Mouse (Mus musculus) adrenal gland, postnatal 36 days (tissue): Measurements from ENCODE around the gene Mapk12. TPM values are rescaled to one million over a fixed set of nuclear protein-coding genes. Genes with fewer than 3 reads are reported as not detected.
A peak's percentile ranks its signal among the peaks of the same experiment; 100 is the strongest.

Experiments used
- DNase-seq, 2 experiments: peaks; one replicate each; pipeline ENCODE4 v3.0.0; 2021; ENCODE audit warnings: mixed read lengths in 1 of 2
- microRNA-seq: library from miRNA; unstranded; fragments of <30 nt; microRNA quantifications from one replicate; pipeline ENCODE4 v1.2.0, GENCODE M21; 2021
- total RNA-seq, 2 experiments: library from RNA; stranded (reverse); gene quantifications; 2 replicates each; pipeline ENCODE4 v1.2.3; 2021

Mapk12 gene
- total RNA-seq, 2 experiments from 2014 or later, result 8.8 to 10.6 TPM

DNA sequence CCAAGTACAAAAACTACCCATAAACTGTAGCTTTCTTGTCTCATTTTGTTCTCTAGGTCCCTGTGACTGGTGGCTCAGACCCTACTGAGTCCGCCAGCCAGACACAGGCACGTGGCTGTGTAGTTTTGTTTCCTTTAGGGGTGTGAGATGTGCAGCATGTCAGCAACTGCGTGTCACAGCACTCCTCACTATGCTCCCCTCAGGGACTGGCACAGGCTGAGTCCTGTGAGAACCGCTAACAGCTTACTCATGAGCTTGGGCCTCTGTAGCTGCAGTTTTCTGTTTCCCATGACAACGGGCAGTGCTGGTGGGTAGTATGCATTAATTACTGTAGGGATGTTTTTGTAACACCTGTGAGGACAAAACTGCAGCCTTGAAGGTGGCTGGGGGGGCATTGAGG lies 48.3 kb downstream of the Mapk12 start:
- DNase-seq, result no peak

DNA sequence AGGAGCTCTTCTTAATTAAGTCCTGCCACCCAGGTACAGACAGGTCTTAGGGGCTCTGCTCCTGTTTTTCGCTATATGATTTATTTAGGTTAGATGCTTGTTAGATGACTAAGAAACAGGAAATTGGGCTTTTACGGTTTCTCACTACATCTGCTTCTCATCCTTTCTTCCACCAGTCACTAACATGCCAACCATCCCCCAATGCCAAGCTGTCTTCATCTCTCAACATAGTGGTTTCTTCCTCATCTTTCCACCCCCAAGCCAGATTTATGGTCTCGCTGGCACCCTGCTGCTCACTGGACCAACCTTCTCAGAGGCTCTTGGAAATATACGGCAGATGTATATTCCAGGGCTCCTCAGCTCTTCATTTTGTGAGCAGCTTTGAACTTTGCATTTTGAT lies 49.8 kb downstream of the Mapk12 start:
- DNase-seq, result no peak

DNA sequence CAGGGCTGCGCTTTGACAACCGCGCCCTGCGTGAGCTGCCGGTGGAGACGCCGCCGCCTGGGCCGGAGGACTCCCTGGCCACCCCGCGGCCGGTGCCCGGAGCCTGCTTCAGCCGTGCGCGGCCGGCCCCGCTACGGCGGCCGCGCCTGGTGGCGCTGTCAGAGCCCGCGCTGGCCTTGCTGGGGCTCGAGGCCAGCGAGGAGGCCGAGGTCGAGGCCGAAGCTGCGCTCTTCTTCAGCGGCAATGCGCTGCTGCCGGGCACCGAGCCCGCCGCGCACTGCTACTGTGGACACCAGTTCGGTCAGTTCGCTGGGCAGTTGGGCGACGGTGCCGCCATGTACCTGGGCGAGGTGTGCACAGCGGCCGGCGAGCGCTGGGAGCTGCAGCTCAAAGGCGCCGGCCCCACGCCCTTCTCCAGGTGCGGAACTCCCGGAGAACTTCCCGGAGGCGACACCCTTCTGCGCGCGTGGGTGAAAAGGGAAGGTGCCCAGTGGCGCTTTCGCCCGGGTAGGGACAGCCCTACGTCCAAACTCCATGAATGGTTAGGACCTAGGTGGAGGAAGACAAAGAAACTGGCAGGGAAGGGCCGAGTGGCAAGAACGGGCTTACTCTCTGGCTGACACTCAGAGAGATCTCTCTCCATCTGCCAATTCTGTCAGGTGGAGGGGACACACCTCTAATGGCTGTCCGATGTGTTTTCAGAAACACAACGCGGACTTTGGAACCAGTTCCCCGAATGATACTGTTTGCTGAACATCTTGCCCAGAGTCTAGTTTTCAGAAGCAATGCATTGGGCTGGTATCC lies 51.1 kb downstream of the Mapk12 start:
- peak; percentile 69 for DNase-seq

DNA sequence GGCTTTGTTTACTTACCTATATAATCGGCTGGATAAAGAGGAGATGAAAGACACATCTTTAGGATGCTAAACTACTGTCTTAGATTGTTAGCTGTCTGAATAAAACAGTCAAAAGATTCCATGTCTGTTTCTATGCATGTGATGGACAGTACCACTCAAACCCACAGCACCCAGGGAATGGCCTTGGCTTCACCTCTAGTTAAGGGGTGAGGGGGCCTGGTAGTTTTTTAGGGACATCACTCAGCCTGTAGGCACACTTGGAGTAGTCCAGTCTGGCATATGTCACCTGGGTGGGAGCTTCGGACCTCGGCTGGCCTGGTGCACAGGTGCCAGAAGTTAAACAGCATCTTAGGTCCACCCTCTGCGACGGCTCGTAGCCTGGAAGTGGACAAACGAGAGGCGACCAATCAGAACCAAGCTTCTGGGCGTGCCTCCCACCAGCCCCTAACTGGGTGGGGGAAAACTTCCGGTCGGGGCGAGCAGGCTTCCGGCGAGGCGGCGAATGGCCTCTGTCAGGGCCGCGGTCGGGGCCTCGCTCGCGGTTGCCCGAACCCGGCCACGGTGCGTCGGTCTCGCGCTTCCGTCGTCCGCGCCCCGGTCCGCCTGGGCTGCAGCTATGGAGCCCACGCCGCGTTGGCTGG lies 51.8 kb downstream of the Mapk12 start, which contains the start of gene Selenoo:
Gene Selenoo, plus strand, starts transcription at position 478 of the 641 bp plus-strand sequence.
- DNase-seq, result peak; percentile 96

DNA sequence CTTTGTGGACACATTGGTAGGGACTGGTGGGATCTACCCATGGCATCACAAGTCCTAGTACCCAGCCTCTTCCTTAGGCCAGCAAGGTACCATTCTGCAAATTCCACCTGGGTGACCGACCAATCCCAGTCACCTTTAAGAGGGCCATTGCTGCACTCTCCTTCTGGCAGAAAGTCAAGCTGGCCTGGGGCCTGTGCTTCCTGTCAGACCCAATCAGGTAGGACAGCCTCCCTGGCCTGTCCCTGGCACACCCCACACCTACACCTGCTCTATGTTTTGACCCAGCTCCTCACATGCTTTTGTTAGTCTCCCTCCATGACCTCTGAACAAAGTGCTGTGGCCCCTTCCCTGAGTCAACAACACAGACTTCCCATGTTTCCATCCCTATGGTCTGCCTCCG lies 55.7 kb downstream of the Mapk12 start:
- no peak for DNase-seq

DNA sequence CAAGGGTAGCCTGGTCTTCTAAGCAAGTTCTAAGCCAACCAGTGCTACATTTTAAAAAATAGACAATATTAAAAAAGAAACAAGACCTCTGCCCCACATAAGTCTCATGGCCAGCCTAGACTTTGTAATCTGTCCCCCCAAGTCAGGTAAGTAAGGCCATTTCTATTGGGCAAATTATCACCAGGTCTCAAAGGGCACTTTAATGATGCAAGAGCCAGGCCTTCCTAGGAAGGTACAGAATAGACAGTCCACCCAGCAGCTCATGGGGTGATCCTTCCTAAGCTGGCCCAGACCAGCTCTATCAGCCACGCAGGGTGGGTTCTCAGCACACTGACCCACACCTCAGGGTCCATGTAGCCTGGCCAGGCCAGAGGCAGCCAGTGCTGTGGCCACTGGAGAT lies 56.6 kb downstream of the Mapk12 start:
- DNase-seq, result no peak

Small RNA genes within 50 kb of the gene (microRNA-seq; reads per million reads assigned to microRNA genes)
- not detected for gene Mir6958
- not detected for gene Mir7118

Other genes starting within 250 kb of the Mapk12 start
- under 1 TPM in 1 of 2 experiments, not detected in 1; 0.46 TPM for gene Ttll8, start 186.3 kb downstream of the Mapk12 start, total RNA-seq
- not detected for gene Mlc1, start 161.7 kb downstream of the Mapk12 start, total RNA-seq
- gene Mov10l1, start 157.8 kb downstream of the Mapk12 start, total RNA-seq, result not detected
- under 1 TPM; 0.56 to 0.99 TPM for gene Panx2, start 81.0 kb downstream of the Mapk12 start, total RNA-seq
- gene Trabd, start 65.6 kb downstream of the Mapk12 start, total RNA-seq, result 10 to 100 TPM; 41.7 to 43.4 TPM
- 10 to 100 TPM; 29.8 to 44.9 TPM for gene Selenoo, start 51.6 kb downstream of the Mapk12 start, total RNA-seq
- 10 to 100 TPM; 13.4 to 16.4 TPM for gene Tubgcp6, start 17.6 kb downstream of the Mapk12 start, total RNA-seq
- 10 to 100 TPM in 1 of 2 experiments, 1 to 10 TPM in 1; 9.9 to 14.3 TPM for gene Hdac10, start 12.0 kb downstream of the Mapk12 start, total RNA-seq
- 1 to 10 TPM; 2.5 to 3.7 TPM for gene Mapk11, start 8.9 kb upstream of the Mapk12 start, total RNA-seq
- gene Plxnb2, start 40.1 kb upstream of the Mapk12 start, total RNA-seq, result 100 to 1,000 TPM; 110 to 130 TPM
- gene Dennd6b, start 55.8 kb upstream of the Mapk12 start, total RNA-seq, result 1 to 10 TPM; 4.9 to 5.2 TPM
- 10 to 100 TPM; 39.6 to 49.0 TPM for gene Ppp6r2, start 70.8 kb upstream of the Mapk12 start, total RNA-seq
- 10 to 100 TPM; 76.7 to 88.9 TPM for gene Sbf1, start 174.6 kb upstream of the Mapk12 start, total RNA-seq
- not detected for gene Adm2, start 182.0 kb upstream of the Mapk12 start, total RNA-seq
- gene Miox, start 193.7 kb upstream of the Mapk12 start, total RNA-seq, result not detected
- gene Lmf2, start 215.0 kb upstream of the Mapk12 start, total RNA-seq, result 10 to 100 TPM; 36.8 to 38.2 TPM
- 10 to 100 TPM; 83.1 to 87.5 TPM for gene Ncaph2, start 215.0 kb upstream of the Mapk12 start, total RNA-seq
- gene Sco2, start 233.1 kb upstream of the Mapk12 start, total RNA-seq, result 10 to 100 TPM; 29.7 to 32.4 TPM
- gene Tymp, start 236.3 kb upstream of the Mapk12 start, total RNA-seq, result under 1 TPM; 0.33 to 0.56 TPM
- gene Odf3b, start 238.6 kb upstream of the Mapk12 start, total RNA-seq, result not detected
- gene Klhdc7b, start 244.2 kb upstream of the Mapk12 start, total RNA-seq, result not detected